Mouse (Mus musculus): ENCODE measurements around the gene Tor2a.

DNA sequence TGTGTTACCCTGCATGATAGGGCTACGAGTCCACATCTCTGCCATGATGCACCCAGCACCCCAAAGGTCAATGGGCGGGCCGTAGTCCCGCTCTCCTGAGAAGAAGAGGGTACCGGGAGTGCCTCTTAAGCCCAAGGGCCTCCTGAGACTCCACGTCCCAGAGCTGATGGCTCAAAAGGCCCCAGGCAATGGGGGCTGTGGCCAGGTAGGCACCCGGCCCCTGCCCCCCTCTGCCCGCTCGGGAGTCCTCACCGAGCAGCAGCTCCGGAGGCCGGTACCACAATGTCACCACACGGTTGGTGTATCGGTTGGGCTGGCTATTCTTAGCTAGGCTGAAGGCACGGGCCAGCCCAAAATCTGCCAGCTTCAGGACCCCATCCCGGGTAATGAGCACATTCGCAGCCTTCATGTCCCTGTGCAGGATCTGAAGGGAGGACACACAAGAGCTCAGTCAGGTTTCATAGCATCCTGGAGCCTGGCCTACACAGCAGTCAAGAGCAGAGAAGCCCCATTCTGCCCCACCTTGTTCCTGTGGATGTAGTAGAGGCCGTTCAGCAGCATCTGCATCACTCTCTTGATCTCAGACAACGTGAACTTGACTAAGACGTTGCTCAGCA is 47.4 kb upstream of the Tor2a start:
- TF ChIP-seq POLR2A (IDR thresholded peaks at IDR 0.05; ENCODE audit: low read depth, low read length), result no peak
- no peak for TF ChIP-seq CTCF (IDR thresholded peaks at IDR 0.05; ENCODE audit: extremely low read depth, insufficient read length, insufficient replicate concordance, low read depth, low read length)
